Mouse (Mus musculus): Measurements from ENCODE around the gene Mab21l2. TPM values are rescaled to one million over a fixed set of nuclear protein-coding genes. Genes with fewer than 3 reads are reported as not detected.

Gene Mab21l2
- polyA plus RNA-seq, 1 experiment from 2014 or later, result not detected

- TF ChIP-seq CTCF (IDR thresholded peaks at IDR 0.05) (no peak), EP300 (IDR thresholded peaks at IDR 0.05) (no peak)
- ATAC-seq, result no peak
- H3K4me1 ChIP-seq (ENCODE audit: insufficient read depth, low read depth, low read length), result no peaks in the 10 kb centered on the region
These were observed 12.6 kb upstream of the Mab21l2 start for GRCm38 (mm10) chr3:86561023-86561344.

GRCm38 (mm10) chr3:86560281-86561022 lies 12.0 kb upstream of the Mab21l2 start:
- ATAC-seq, result no peak
- Histone ChIP-seq H3K27me3 (replicated peaks; ENCODE audit: insufficient read depth, low read length) (no peaks in the 10 kb centered on the region), H3K9me3 (ENCODE audit: low read length) (no peaks in the 10 kb centered on the region), H3K27ac (ENCODE audit: low read length) (no peak overlapping the region), H3K4me2 (replicated peaks; ENCODE audit: low read depth, low read length) (no peak overlapping the region), H3K9ac (replicated peaks; ENCODE audit: low read depth) (no peak overlapping the region), H3K36me3 (ENCODE audit: insufficient read depth, low read length) (no peaks in the 10 kb centered on the region), H3K4me3 (ENCODE audit: low read depth, low read length) (no peak overlapping the region), H3K4me1 (ENCODE audit: insufficient read depth, low read depth, low read length) (no peaks in the 10 kb centered on the region)
- DNase-seq (ENCODE audit: low spot score), result no peak
- TF ChIP-seq CTCF (IDR thresholded peaks at IDR 0.05), result no peak
- TF ChIP-seq EP300 (IDR thresholded peaks at IDR 0.05), result no peak
- WGBS, result 54% methylated on average over 4 of the region's 4 CpGs

More at GRCm38 (mm10) chr3:86561023-86561344, 12.6 kb upstream of the Mab21l2 start:
- H3K9me3 ChIP-seq (ENCODE audit: low read length), result no peaks in the 10 kb centered on the region
- no peak overlapping the region for H3K9ac ChIP-seq (replicated peaks; ENCODE audit: low read depth)
- no peak overlapping the region for H3K4me3 ChIP-seq (ENCODE audit: low read depth, low read length)
- DNase-seq (ENCODE audit: low spot score), result no peak
- 72% methylated on average over 1 of the region's 1 CpGs for WGBS
- no peaks in the 10 kb centered on the region for H3K27me3 ChIP-seq (replicated peaks; ENCODE audit: insufficient read depth, low read length)
- H3K27ac ChIP-seq (ENCODE audit: low read length), result no peak overlapping the region
- H3K36me3 ChIP-seq (ENCODE audit: insufficient read depth, low read length), result no peaks in the 10 kb centered on the region
- H3K4me2 ChIP-seq (replicated peaks; ENCODE audit: low read depth, low read length), result no peak overlapping the region

GRCm38 (mm10) chr3:86559635-86560034 lies 11.2 kb upstream of the Mab21l2 start:
- DNase-seq (ENCODE audit: low spot score) (no peak), ATAC-seq (no peak)
- Histone ChIP-seq H3K4me2 (replicated peaks; ENCODE audit: low read depth, low read length) (no peak overlapping the region), H3K4me1 (ENCODE audit: insufficient read depth, low read depth, low read length) (no peaks in the 10 kb centered on the region), H3K9me3 (ENCODE audit: low read length) (no peaks in the 10 kb centered on the region), H3K27me3 (replicated peaks; ENCODE audit: insufficient read depth, low read length) (no peaks in the 10 kb centered on the region), H3K36me3 (ENCODE audit: insufficient read depth, low read length) (no peaks in the 10 kb centered on the region), H3K27ac (ENCODE audit: low read length) (no peak overlapping the region), H3K4me3 (ENCODE audit: low read depth, low read length) (no peak overlapping the region), H3K9ac (replicated peaks; ENCODE audit: low read depth) (no peak overlapping the region)
- TF ChIP-seq EP300 (IDR thresholded peaks at IDR 0.05), result no peak
- TF ChIP-seq CTCF (IDR thresholded peaks at IDR 0.05), result no peak
- 83% methylated on average over 4 of the region's 4 CpGs for WGBS

GRCm38 (mm10) chr3:86558976-86559375 lies 10.5 kb upstream of the Mab21l2 start:
- Histone ChIP-seq H3K4me1 (ENCODE audit: insufficient read depth, low read depth, low read length) (no peaks in the 10 kb centered on the region), H3K4me3 (ENCODE audit: low read depth, low read length) (no peak overlapping the region), H3K27ac (ENCODE audit: low read length) (no peak overlapping the region), H3K4me2 (replicated peaks; ENCODE audit: low read depth, low read length) (no peak overlapping the region), H3K9me3 (ENCODE audit: low read length) (no peaks in the 10 kb centered on the region), H3K36me3 (ENCODE audit: insufficient read depth, low read length) (no peaks in the 10 kb centered on the region), H3K27me3 (replicated peaks; ENCODE audit: insufficient read depth, low read length) (no peaks in the 10 kb centered on the region), H3K9ac (replicated peaks; ENCODE audit: low read depth) (no peak overlapping the region)
- ATAC-seq (no peak), DNase-seq (ENCODE audit: low spot score) (no peak)
- whole genome bisulfite sequencing, result 22% methylated on average over 1 of the region's 1 CpGs
- TF ChIP-seq EP300 (IDR thresholded peaks at IDR 0.05) (no peak), CTCF (IDR thresholded peaks at IDR 0.05) (no peak)

- no peak overlapping the region for H3K4me2 ChIP-seq (replicated peaks; ENCODE audit: low read depth, low read length)
- TF ChIP-seq EP300 (IDR thresholded peaks at IDR 0.05), result no peak
- no peak for TF ChIP-seq CTCF (IDR thresholded peaks at IDR 0.05)
- peaks cover 38% of the 10 kb centered on the region for H3K27me3 ChIP-seq (replicated peaks; ENCODE audit: insufficient read depth, low read length)
- no peaks in the 10 kb centered on the region for H3K36me3 ChIP-seq (ENCODE audit: insufficient read depth, low read length)
- H3K4me1 ChIP-seq (ENCODE audit: insufficient read depth, low read depth, low read length), result no peaks in the 10 kb centered on the region; the same call in 1 of the 2 replicates
- no peak overlapping the region for H3K4me3 ChIP-seq (ENCODE audit: low read depth, low read length)
- H3K27ac ChIP-seq (ENCODE audit: low read length), result no peak overlapping the region
- ATAC-seq (no peak), DNase-seq (ENCODE audit: low spot score) (no peak)
- no peaks in the 10 kb centered on the region for H3K9me3 ChIP-seq (ENCODE audit: low read length)
- no peak overlapping the region for H3K9ac ChIP-seq (replicated peaks; ENCODE audit: low read depth)
- WGBS, result 59% methylated on average over 5 of the region's 5 CpGs
These were observed 3.7 kb upstream of the Mab21l2 start for GRCm38 (mm10) chr3:86552170-86552569.

GRCm38 (mm10) chr3:86551011-86551728 lies 2.7 kb upstream of the Mab21l2 start:
- no peak for DNase-seq (ENCODE audit: low spot score)
- 44% methylated on average over 8 of the region's 8 CpGs for WGBS

More at GRCm38 (mm10) chr3:86551011-86551728, 2.7 kb upstream of the Mab21l2 start:
- ATAC-seq, result no peak
- no peak overlapping the region for H3K27ac ChIP-seq (ENCODE audit: low read length)
- no peak overlapping the region for H3K4me2 ChIP-seq (replicated peaks; ENCODE audit: low read depth, low read length)
- H3K27me3 ChIP-seq (replicated peaks; ENCODE audit: insufficient read depth, low read length), result peaks cover 48% of the 10 kb centered on the region
- H3K9ac ChIP-seq (replicated peaks; ENCODE audit: low read depth), result no peak overlapping the region
- no peak overlapping the region for H3K4me3 ChIP-seq (ENCODE audit: low read depth, low read length)
- H3K9me3 ChIP-seq (ENCODE audit: low read length), result no peaks in the 10 kb centered on the region
- no peaks in the 10 kb centered on the region for H3K36me3 ChIP-seq (ENCODE audit: insufficient read depth, low read length)
- TF ChIP-seq CTCF (IDR thresholded peaks at IDR 0.05), result no peak
- TF ChIP-seq EP300 (IDR thresholded peaks at IDR 0.05), result no peak
- H3K4me1 ChIP-seq (ENCODE audit: insufficient read depth, low read depth, low read length), result peaks cover 5% of the 10 kb centered on the region; the same call in 1 of the 2 replicates
